Mouse (Mus musculus): Measurements from ENCODE around the gene Ubr1. TPM values are rescaled to one million over a fixed set of nuclear protein-coding genes. Genes with fewer than 3 reads are reported as not detected.
"Not testable (repeated sequence)": the region's sequence is repeated elsewhere in the genome, so short reads cannot be mapped to it uniquely, and the experiment has no call there.

Gene Ubr1
- polyA plus RNA-seq, 1 experiment from 2014 or later = 21.3 TPM

DNA sequence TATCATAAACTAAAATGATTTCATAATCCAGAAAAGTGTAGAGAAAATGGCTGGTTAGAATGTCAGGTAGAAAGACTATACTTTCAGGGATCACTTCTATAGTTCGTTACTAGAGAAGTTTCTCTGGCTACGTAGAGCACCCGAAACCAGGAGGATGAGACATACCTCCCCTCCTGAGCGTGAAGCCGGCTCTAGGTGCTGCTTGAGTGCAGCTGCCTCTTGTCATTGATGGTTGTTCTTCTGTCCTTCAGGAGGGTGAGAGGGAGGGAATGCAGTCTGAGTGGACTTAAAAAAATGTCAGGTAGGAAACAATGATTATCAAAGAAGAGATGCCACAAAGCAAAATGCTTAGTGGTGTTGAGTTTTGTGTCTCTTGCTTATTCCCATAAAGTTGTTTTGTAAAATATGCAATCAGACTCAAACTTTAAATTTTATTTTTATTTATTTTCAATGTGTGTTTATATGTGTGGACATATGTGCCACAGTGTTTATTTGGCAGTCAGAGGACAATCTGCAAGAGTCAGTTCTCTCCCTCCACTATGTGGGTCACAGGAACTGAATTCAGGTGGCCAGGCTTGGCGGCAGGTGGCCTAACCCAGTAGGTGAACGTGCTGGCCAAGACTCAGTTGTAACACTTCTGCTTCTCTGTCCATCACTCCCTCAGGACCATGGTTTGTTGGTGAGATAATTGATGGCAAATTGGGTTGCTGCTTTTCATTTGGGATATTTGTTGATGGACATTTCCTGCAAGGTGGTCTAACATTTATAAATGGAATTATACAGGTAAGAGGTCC is 33.7 kb upstream of the Ubr1 start:
- Histone ChIP-seq H3K4me3 (replicated peaks; ENCODE audit: low read length) (no peak overlapping the region), H3K9me3 (replicated peaks; ENCODE audit: control insufficient read depth, low read length) (no peaks in the 10 kb centered on the region), H3K4me2 (ENCODE audit: low read depth, low read length) (no peak overlapping the region), H3K36me3 (ENCODE audit: control insufficient read depth, insufficient read depth, low read length) (no peaks in the 10 kb centered on the region), H3K27ac (ENCODE audit: low read length) (no peak overlapping the region), H3K4me1 (ENCODE audit: control insufficient read depth, insufficient read depth, low read length) (peaks cover 6% of the 10 kb centered on the region), H3K27me3 (ENCODE audit: control insufficient read depth, insufficient read depth, low read length) (no peaks in the 10 kb centered on the region), H3K9ac (ENCODE audit: low read length) (no peak overlapping the region)
- no peak for ATAC-seq (ENCODE audit: insufficient read depth, low FRiP score)
- WGBS = 82% methylated on average over 7 of the region's 7 CpGs

GRCm38 (mm10) chr2:121003586-121003985 is 33.1 kb upstream of the Ubr1 start:
- H3K4me1 ChIP-seq (ENCODE audit: control insufficient read depth, insufficient read depth, low read length) = peaks cover 3% of the 10 kb centered on the region; the same call in 1 of the 2 replicates
- H3K4me3 ChIP-seq (replicated peaks; ENCODE audit: low read length) = no peak overlapping the region
- 67% methylated on average over 2 of the region's 2 CpGs for WGBS
- no peak overlapping the region for H3K4me2 ChIP-seq (ENCODE audit: low read depth, low read length)
- ATAC-seq (ENCODE audit: insufficient read depth, low FRiP score) = no peak
- no peak overlapping the region for H3K9ac ChIP-seq (ENCODE audit: low read length)
- H3K9me3 ChIP-seq (replicated peaks; ENCODE audit: control insufficient read depth, low read length) = no peaks in the 10 kb centered on the region
- H3K36me3 ChIP-seq (ENCODE audit: control insufficient read depth, insufficient read depth, low read length) = no peaks in the 10 kb centered on the region
- no peak overlapping the region for H3K27ac ChIP-seq (ENCODE audit: low read length)
- no peaks in the 10 kb centered on the region for H3K27me3 ChIP-seq (ENCODE audit: control insufficient read depth, insufficient read depth, low read length)

GRCm38 (mm10) chr2:120998863-120999262 is 28.3 kb upstream of the Ubr1 start:
- H3K27me3 ChIP-seq (ENCODE audit: control insufficient read depth, insufficient read depth, low read length) = no peaks in the 10 kb centered on the region
- no peaks in the 10 kb centered on the region for H3K9me3 ChIP-seq (replicated peaks; ENCODE audit: control insufficient read depth, low read length)
- 81% methylated on average over 8 of the region's 8 CpGs for WGBS
- no peak overlapping the region for H3K27ac ChIP-seq (ENCODE audit: low read length)
- no peak overlapping the region for H3K4me2 ChIP-seq (ENCODE audit: low read depth, low read length)
- H3K9ac ChIP-seq (ENCODE audit: low read length) = no peak overlapping the region
- no peak for ATAC-seq (ENCODE audit: insufficient read depth, low FRiP score)
- no peak overlapping the region for H3K4me3 ChIP-seq (replicated peaks; ENCODE audit: low read length)
- H3K36me3 ChIP-seq (ENCODE audit: control insufficient read depth, insufficient read depth, low read length) = no peaks in the 10 kb centered on the region
- H3K4me1 ChIP-seq (ENCODE audit: control insufficient read depth, insufficient read depth, low read length) = no peaks in the 10 kb centered on the region

- 76% methylated on average over 1 of the region's 1 CpGs for WGBS
- not testable (repeated sequence) for H3K36me3 ChIP-seq (ENCODE audit: control insufficient read depth, insufficient read depth, low read length); ATAC-seq (ENCODE audit: insufficient read depth, low FRiP score); H3K4me1 ChIP-seq (ENCODE audit: control insufficient read depth, insufficient read depth, low read length); H3K27ac ChIP-seq (ENCODE audit: low read length); H3K4me2 ChIP-seq (ENCODE audit: low read depth, low read length); H3K9ac ChIP-seq (ENCODE audit: low read length); H3K9me3 ChIP-seq (replicated peaks; ENCODE audit: control insufficient read depth, low read length); H3K27me3 ChIP-seq (ENCODE audit: control insufficient read depth, insufficient read depth, low read length); H3K4me3 ChIP-seq (replicated peaks; ENCODE audit: low read length)
These were observed 26.1 kb upstream of the Ubr1 start for GRCm38 (mm10) chr2:120996607-120997006.

GRCm38 (mm10) chr2:120991196-120991595 is 20.7 kb upstream of the Ubr1 start:
- no peak overlapping the region for H3K4me2 ChIP-seq (ENCODE audit: low read depth, low read length)
- H3K9ac ChIP-seq (ENCODE audit: low read length) = no peak overlapping the region
- no peaks in the 10 kb centered on the region for H3K27me3 ChIP-seq (ENCODE audit: control insufficient read depth, insufficient read depth, low read length)
- no peak overlapping the region for H3K4me3 ChIP-seq (replicated peaks; ENCODE audit: low read length)
- 71% methylated on average over 4 of the region's 4 CpGs for WGBS
- ATAC-seq (ENCODE audit: insufficient read depth, low FRiP score) = no peak
- no peaks in the 10 kb centered on the region for H3K4me1 ChIP-seq (ENCODE audit: control insufficient read depth, insufficient read depth, low read length)
- no peaks in the 10 kb centered on the region for H3K9me3 ChIP-seq (replicated peaks; ENCODE audit: control insufficient read depth, low read length)
- H3K36me3 ChIP-seq (ENCODE audit: control insufficient read depth, insufficient read depth, low read length) = no peaks in the 10 kb centered on the region
- no peak overlapping the region for H3K27ac ChIP-seq (ENCODE audit: low read length)

DNA sequence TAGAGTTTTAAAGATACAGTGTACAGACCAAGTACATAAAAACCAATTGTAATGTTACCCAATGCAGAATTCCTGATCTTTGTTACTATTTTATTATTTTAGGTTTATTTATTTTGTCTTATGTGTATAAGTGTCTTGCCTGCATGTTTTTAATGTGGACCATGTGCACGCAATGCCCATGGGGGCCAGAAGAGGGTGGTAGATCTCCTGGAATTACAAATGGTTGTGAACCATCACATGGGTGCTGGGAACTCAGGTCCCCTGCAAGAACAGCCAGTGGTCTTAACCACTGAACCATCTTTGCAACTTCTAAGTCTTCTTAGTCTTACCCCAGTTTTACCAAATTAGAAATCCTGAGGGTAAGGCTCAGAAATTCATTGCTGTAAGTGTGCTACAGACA is 14.7 kb upstream of the Ubr1 start:
- 92% methylated on average over 1 of the region's 1 CpGs for WGBS
- Histone ChIP-seq H3K36me3 (ENCODE audit: control insufficient read depth, insufficient read depth, low read length) (no peaks in the 10 kb centered on the region), H3K27ac (ENCODE audit: low read length) (no peak overlapping the region), H3K9me3 (replicated peaks; ENCODE audit: control insufficient read depth, low read length) (no peaks in the 10 kb centered on the region), H3K9ac (ENCODE audit: low read length) (no peak overlapping the region), H3K4me3 (replicated peaks; ENCODE audit: low read length) (no peak overlapping the region), H3K27me3 (ENCODE audit: control insufficient read depth, insufficient read depth, low read length) (no peaks in the 10 kb centered on the region), H3K4me1 (ENCODE audit: control insufficient read depth, insufficient read depth, low read length) (no peaks in the 10 kb centered on the region), H3K4me2 (ENCODE audit: low read depth, low read length) (no peak overlapping the region)
- ATAC-seq (ENCODE audit: insufficient read depth, low FRiP score) = no peak

DNA sequence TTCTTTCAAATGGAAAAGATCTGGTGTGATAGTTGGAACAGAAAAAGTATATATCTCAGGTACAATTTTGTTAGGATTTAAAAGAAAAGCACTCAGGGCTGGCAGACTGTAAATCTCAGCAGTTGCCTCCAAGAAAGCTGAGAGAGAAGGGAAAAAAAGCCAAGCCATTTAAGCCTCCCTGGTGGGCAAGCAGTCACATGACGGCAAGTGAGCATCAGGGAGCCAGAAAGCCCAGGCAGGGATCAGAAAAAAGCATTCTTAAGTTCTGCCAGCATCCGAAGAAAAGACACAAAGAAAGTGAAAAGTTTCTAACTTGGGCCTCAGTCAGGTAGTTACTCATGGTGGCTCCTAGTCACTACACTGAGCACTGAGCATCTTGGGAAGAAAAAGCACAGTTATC is 13.1 kb upstream of the Ubr1 start:
- Histone ChIP-seq H3K27ac (ENCODE audit: low read length) (no peak overlapping the region), H3K4me2 (ENCODE audit: low read depth, low read length) (no peak overlapping the region), H3K4me3 (replicated peaks; ENCODE audit: low read length) (no peak overlapping the region), H3K36me3 (ENCODE audit: control insufficient read depth, insufficient read depth, low read length) (no peaks in the 10 kb centered on the region), H3K27me3 (ENCODE audit: control insufficient read depth, insufficient read depth, low read length) (no peaks in the 10 kb centered on the region), H3K9ac (ENCODE audit: low read length) (no peak overlapping the region), H3K4me1 (ENCODE audit: control insufficient read depth, insufficient read depth, low read length) (no peaks in the 10 kb centered on the region), H3K9me3 (replicated peaks; ENCODE audit: control insufficient read depth, low read length) (no peaks in the 10 kb centered on the region)
- WGBS = 38% methylated on average over 2 of the region's 2 CpGs
- ATAC-seq (ENCODE audit: insufficient read depth, low FRiP score) = no peak

- ATAC-seq (ENCODE audit: insufficient read depth, low FRiP score) = no peak
- Histone ChIP-seq H3K27ac (ENCODE audit: low read length) (no peak overlapping the region), H3K4me3 (replicated peaks; ENCODE audit: low read length) (no peak overlapping the region), H3K27me3 (ENCODE audit: control insufficient read depth, insufficient read depth, low read length) (no peaks in the 10 kb centered on the region), H3K36me3 (ENCODE audit: control insufficient read depth, insufficient read depth, low read length) (no peaks in the 10 kb centered on the region), H3K4me2 (ENCODE audit: low read depth, low read length) (no peak overlapping the region), H3K9ac (ENCODE audit: low read length) (no peak overlapping the region), H3K4me1 (ENCODE audit: control insufficient read depth, insufficient read depth, low read length) (peaks cover 6% of the 10 kb centered on the region), H3K9me3 (replicated peaks; ENCODE audit: control insufficient read depth, low read length) (no peaks in the 10 kb centered on the region)
- WGBS = 44% methylated on average over 2 of the region's 2 CpGs
These were observed 10.3 kb upstream of the Ubr1 start for GRCm38 (mm10) chr2:120980861-120981260.

- ATAC-seq (ENCODE audit: insufficient read depth, low FRiP score) = no peak
These were observed 9.3 kb upstream of the Ubr1 start for GRCm38 (mm10) chr2:120979819-120980218.

More at GRCm38 (mm10) chr2:120979819-120980218, 9.3 kb upstream of the Ubr1 start:
- H3K4me2 ChIP-seq (ENCODE audit: low read depth, low read length) = no peak overlapping the region
- H3K9me3 ChIP-seq (replicated peaks; ENCODE audit: control insufficient read depth, low read length) = no peaks in the 10 kb centered on the region
- H3K9ac ChIP-seq (ENCODE audit: low read length) = no peak overlapping the region
- H3K4me3 ChIP-seq (replicated peaks; ENCODE audit: low read length) = no peak overlapping the region
- H3K4me1 ChIP-seq (ENCODE audit: control insufficient read depth, insufficient read depth, low read length) = peaks cover 6% of the 10 kb centered on the region
- H3K27me3 ChIP-seq (ENCODE audit: control insufficient read depth, insufficient read depth, low read length) = no peaks in the 10 kb centered on the region
- no peak overlapping the region for H3K27ac ChIP-seq (ENCODE audit: low read length)
- H3K36me3 ChIP-seq (ENCODE audit: control insufficient read depth, insufficient read depth, low read length) = no peaks in the 10 kb centered on the region
- WGBS = 88% methylated on average over 1 of the region's 1 CpGs

Measured in stomach, embryonic 16.5 days (tissue).